Mouse (Mus musculus): ENCODE results near the gene Tapt1.

DNA sequence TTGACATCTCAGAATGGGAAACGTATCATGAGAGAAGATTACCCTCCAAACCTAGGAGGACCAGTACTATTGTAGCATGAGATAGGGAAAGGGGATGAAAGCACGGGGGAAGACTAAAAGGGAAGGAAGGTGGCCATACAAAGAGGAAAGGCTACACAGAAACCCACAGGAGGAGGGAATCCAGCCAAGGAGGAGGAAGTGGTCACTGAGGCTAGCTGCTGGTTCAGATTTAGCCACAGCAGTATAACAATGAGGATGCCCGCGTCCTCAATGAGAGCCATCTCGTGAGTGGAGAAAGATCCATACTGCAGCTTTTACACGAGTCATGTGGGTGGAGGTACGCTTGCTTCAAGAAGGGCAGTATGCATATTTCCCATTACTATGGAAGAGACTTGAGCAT lies 11.8 kb upstream of the Tapt1 start:
- TF ChIP-seq CTCF (IDR thresholded peaks at IDR 0.05; ENCODE audit: extremely low read depth, insufficient read length, insufficient replicate concordance, low read depth, low read length) (no peak), POLR2A (IDR thresholded peaks at IDR 0.05; ENCODE audit: low read depth, low read length) (no peak)

All from small intestine, adult 2 months (tissue).